Mouse (Mus musculus) olfactory bulb, adult 2 months (tissue): ENCODE measurements at regions not wholly inside any gene's neighbourhood (a gene's known extent, or its start where the extent isn't known, plus 50 kb on each side); places are given as distances from the start of the nearest gene placed in this dataset.
A peak's percentile ranks its signal among the peaks of the same experiment; 100 is the strongest.

Source experiments
- CTCF ChIP-seq: fragments of 200-500 bp; IDR thresholded peaks from 2 replicates; pipeline ENCODE4 v1.5.1; 2012; ENCODE audit warnings: low read depth, mild to moderate bottlenecking, low read length, moderate library complexity; ENCODE audit not compliant: insufficient read depth
- POLR2A ChIP-seq: fragments of 200-500 bp; IDR thresholded peaks from 2 replicates; pipeline ENCODE4 v1.6.1; 2012; ENCODE audit warnings: mild to moderate bottlenecking, low read depth, low read length, moderate library complexity; ENCODE audit not compliant: insufficient read depth

DNA sequence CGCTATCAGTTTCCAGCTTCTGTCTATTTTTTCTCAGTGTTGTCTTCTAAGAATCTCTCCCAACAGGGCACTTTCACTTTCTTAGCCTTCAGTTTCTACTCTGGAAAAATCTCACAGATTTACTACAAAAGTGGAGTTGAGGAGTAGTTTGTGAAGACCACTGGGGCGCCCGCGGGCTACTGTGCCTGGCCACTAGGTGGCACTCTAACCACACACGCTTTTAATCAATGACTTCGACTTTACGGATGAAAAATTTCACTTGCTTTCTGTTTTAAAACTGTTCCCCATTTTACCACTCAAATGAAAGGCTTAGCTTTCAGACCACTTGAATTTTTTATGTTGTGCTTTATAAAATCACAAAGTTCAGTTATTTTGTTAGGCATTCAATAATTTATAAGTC lies 151.8 kb downstream of the 1700017N19Rik start:
- TF ChIP-seq CTCF (peak; percentile 55; the same call in 1 of the 2 replicates), POLR2A (no peak)
